ENCODE assay signal across 10 mouse cellular contexts in the genomic region with DNA sequence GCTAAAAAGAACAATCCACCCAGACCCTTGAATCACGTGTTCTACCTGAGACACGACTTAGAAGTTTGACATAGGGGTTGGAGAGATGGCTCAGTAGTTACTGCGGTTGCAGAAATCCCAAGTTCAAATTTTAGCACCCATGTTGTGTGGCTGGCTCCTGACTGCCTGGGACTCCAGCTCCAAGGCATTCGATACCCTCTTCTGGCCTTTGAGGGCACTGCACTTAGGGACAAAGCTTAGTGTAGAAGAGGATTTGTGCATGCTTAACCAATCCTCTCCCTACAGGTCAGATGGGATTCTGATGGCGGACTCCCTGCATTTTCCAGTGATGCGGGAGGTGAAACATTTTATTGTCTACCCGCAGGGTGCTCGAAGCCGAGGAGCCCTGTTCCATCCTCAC. TPM values are rescaled to one million over a fixed set of nuclear protein-coding genes. Genes with fewer than 3 reads are reported as not detected.
A peak's percentile ranks its signal among the peaks of the same experiment; 100 is the strongest.
DNase-seq lines count a peak whose midpoint lies in the region; ATAC-seq and TF ChIP-seq lines count a peak whose summit lies in the region.
"Had no signal": no experiment of that assay in that cellular context is flagged by ENCODE, and none has a peak within 500 bp of the region (broad histone marks: within the 10 kb centered on the region; RNA-seq: fewer than 3 reads in every experiment).

No protein-coding gene starts in this region.

- H3K9me3 ChIP-seq in midbrain, embryonic 13.5 days = no peaks in the 10 kb centered on the region
- H3K9me3 ChIP-seq: embryonic facial prominence, embryonic 13.5 days; lung, embryonic 15.5 days had no signal

- H3K9ac ChIP-seq in midbrain, embryonic 13.5 days (replicated peaks) = no peak overlapping the region
- H3K9ac ChIP-seq: embryonic facial prominence, embryonic 13.5 days; lung, embryonic 15.5 days had no signal

- H3K36me3 ChIP-seq in midbrain, embryonic 13.5 days = no peaks in the 10 kb centered on the region
- H3K36me3 ChIP-seq: embryonic facial prominence, embryonic 13.5 days; lung, embryonic 15.5 days had no signal

- H3K4me3 ChIP-seq in layer of hippocampus, adult 2 months = no peak overlapping the region
- no peak overlapping the region for H3K4me3 ChIP-seq in midbrain, embryonic 13.5 days (replicated peaks)
- H3K4me3 ChIP-seq: embryonic facial prominence, embryonic 13.5 days; lung, embryonic 15.5 days had no signal

- peak; percentile 62 for DNase-seq in layer of hippocampus, adult 11-12 months (ENCODE audit: low spot score)
- DNase-seq in layer of hippocampus, adult 9-10 months (ENCODE audit: low spot score) = no peak
- DNase-seq in ES-CJ7 (ENCODE audit: low read depth, low spot score) = peak; percentile 75
- DNase-seq in cerebellum, adult 18-20 months = peak; percentile 43 to 47
- DNase-seq in gastrocnemius, adult 8-10 months (ENCODE audit: low spot score in 2 of 2) = peak; percentile 17 to 28
- DNase-seq in layer of hippocampus, adult 2 months (ENCODE audit: low spot score in 2 of 2) = peak; percentile 43 to 69
- peak; percentile 70 for DNase-seq in thymus, postnatal 4 days

- peak; percentile 88 for TF ChIP-seq CTCF in layer of hippocampus, adult 2 months (conservative IDR thresholded peaks at IDR 0.05)

- H3K4me1 ChIP-seq in midbrain, embryonic 13.5 days (replicated peaks) = peaks cover 47% of the 10 kb centered on the region

- H3K27ac ChIP-seq in layer of hippocampus, adult 2 months = no peak overlapping the region
- no peak overlapping the region for H3K27ac ChIP-seq in midbrain, embryonic 13.5 days
- H3K27ac ChIP-seq: embryonic facial prominence, embryonic 13.5 days; lung, embryonic 15.5 days had no signal

- 0 out of 2 replicates have a peak, but pooled peaks have one; percentile 29 for ATAC-seq in midbrain, embryonic 13.5 days

- 86% methylated on average over 9 of the region's 9 CpGs for WGBS in midbrain, embryonic 13.5 days

- H3K4me2 ChIP-seq in midbrain, embryonic 13.5 days (replicated peaks) = no peak overlapping the region
- H3K4me2 ChIP-seq: embryonic facial prominence, embryonic 13.5 days; lung, embryonic 15.5 days had no signal

- no peaks in the 10 kb centered on the region for H3K27me3 ChIP-seq in midbrain, embryonic 13.5 days
- H3K27me3 ChIP-seq: embryonic facial prominence, embryonic 13.5 days; lung, embryonic 15.5 days had no signal

RNA-seq across cellular contexts. Expression of gene Cxadr, which starts 15.6 kb away (rescaled TPM):
- total RNA-seq in gastrocnemius, adult 8-10 months (2022) = 1 to 10 TPM in 1 of 4 experiments, under 1 TPM in 3; 0.34 to 1.0 (median 0.53) TPM
- total RNA-seq in layer of hippocampus, adult 2 months (2021) = 10 to 100 TPM; 14.7 to 16.9 TPM
- polyA plus RNA-seq in midbrain, embryonic 13.5 days (2015; fragmentation: Nextera tagmentation; extraction: Ambion mirVana) = 135 and 153 TPM in 2 replicates

Comparison
In these comparisons a context has a peak if more than half of its experiments do, and no peak if none do; other contexts are left out.
1. RNA of gene Cxadr, which starts 15.6 kb away (total RNA-seq): 14.7 to 16.9 TPM in layer of hippocampus, adult 2 months; 0.34 to 1.0 TPM in gastrocnemius, adult 8-10 months; every median in the first group is over 4 times any median in the second.